Mouse (Mus musculus): ENCODE results near the gene Fam171a1.

DNA sequence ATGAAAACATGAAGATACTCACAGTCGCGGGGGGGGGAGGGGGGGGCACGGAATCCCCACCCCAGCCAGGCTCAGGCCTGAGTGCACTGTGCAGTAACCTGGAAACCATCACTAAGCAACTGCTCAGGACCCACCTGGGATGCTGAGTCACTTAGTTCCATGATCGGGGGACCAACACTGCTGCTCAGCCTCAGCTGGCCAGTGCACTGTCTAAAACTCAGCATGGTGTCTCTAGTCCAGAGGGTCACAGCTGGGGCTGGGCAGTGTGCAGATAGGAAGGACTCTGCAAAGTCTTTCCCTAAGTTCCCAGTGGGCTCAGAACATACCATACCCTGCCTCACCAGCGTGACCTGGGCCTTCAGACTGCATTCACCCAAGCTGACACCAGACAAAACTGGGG is 26.6 kb downstream of the Fam171a1 start:
- TF ChIP-seq POLR2A (IDR thresholded peaks at IDR 0.05; ENCODE audit: borderline replicate concordance, insufficient read depth, low read length) (no peak), CTCF (IDR thresholded peaks at IDR 0.05; ENCODE audit: borderline replicate concordance, insufficient read depth, low read depth, low read length) (no peak)

All from cerebellum, adult 2 months (tissue).